Mouse (Mus musculus) midbrain, embryonic 11.5 days (tissue): ENCODE measurements around the gene Cln6. TPM values are rescaled to one million over a fixed set of nuclear protein-coding genes. Genes with fewer than 3 reads are reported as not detected.

Experiments
- ATAC-seq: fragments of 200-750 bp; cut with Nextera tagmentation; 2 replicates; pipeline ENCODE4 v1.8.0; 2017; ENCODE audit warnings: moderate TSS enrichment, moderate library complexity; ENCODE audit not compliant: low FRiP score
- DNase-seq: peaks from one replicate; pipeline ENCODE4 v3.0.0; 2015; ENCODE audit warnings: low spot score; ENCODE audit errors: missing footprints
- H3K27ac ChIP-seq: fragments of 300-500 bp; sonication (generic); 2 replicates; pipeline ENCODE4 v1.5.1; 2014; ENCODE audit warnings: low read depth, low read length
- H3K27me3 ChIP-seq: fragments of 300-500 bp; sonication (generic); 2 replicates; pipeline ENCODE4 v1.6.1; 2014; ENCODE audit warnings: mild to moderate bottlenecking, low read length, moderate library complexity, mixed read lengths; ENCODE audit not compliant: control insufficient read depth, insufficient read depth
- H3K36me3 ChIP-seq: fragments of 300-500 bp; sonication (generic); 2 replicates; pipeline ENCODE4 v1.6.1; 2014; ENCODE audit warnings: mild to moderate bottlenecking, low read length, moderate library complexity, mixed read lengths; ENCODE audit not compliant: control insufficient read depth, insufficient read depth
- H3K4me1 ChIP-seq: fragments of 300-500 bp; sonication (generic); 2 replicates; pipeline ENCODE4 v1.6.1; 2014; ENCODE audit warnings: low read length; ENCODE audit not compliant: control insufficient read depth, insufficient read depth
- H3K4me2 ChIP-seq: fragments of 300-500 bp; sonication (generic); 2 replicates; pipeline ENCODE4 v1.6.1; 2014; ENCODE audit warnings: mild to moderate bottlenecking, moderate library complexity
- H3K4me3 ChIP-seq: fragments of 300-500 bp; sonication (generic); 2 replicates; pipeline ENCODE4 v1.5.1; 2014; ENCODE audit warnings: low read depth, low read length
- H3K9ac ChIP-seq: fragments of 300-500 bp; sonication (generic); 2 replicates; pipeline ENCODE4 v1.6.1; 2014; ENCODE audit warnings: low read length
- H3K9me3 ChIP-seq: fragments of 300-500 bp; sonication (generic); 2 replicates; pipeline ENCODE4 v1.6.1; 2016; ENCODE audit warnings: low read length; ENCODE audit not compliant: control insufficient read depth
- WGBS: fragments of 180-500 bp; shearing (Covaris S2); extraction: QIAGEN DNeasy Blood & Tissue Kit; methylation state at CpG from one replicate; pipeline ENCODE4 v1.1.7; 2014; 5-methylcytosine and 5-hydroxymethylcytosine counted together
- polyA plus RNA-seq: library from polyadenylated mRNA; unstranded; fragments of >200 nt; fragmentation: Nextera tagmentation; extraction: Ambion mirVana; gene quantifications from 2 replicates; pipeline ENCODE4 v1.2.1, GENCODE M21; 2014

Gene Cln6
- polyA plus RNA-seq, 1 experiment from 2014 or later, result 8.5 TPM

DNA sequence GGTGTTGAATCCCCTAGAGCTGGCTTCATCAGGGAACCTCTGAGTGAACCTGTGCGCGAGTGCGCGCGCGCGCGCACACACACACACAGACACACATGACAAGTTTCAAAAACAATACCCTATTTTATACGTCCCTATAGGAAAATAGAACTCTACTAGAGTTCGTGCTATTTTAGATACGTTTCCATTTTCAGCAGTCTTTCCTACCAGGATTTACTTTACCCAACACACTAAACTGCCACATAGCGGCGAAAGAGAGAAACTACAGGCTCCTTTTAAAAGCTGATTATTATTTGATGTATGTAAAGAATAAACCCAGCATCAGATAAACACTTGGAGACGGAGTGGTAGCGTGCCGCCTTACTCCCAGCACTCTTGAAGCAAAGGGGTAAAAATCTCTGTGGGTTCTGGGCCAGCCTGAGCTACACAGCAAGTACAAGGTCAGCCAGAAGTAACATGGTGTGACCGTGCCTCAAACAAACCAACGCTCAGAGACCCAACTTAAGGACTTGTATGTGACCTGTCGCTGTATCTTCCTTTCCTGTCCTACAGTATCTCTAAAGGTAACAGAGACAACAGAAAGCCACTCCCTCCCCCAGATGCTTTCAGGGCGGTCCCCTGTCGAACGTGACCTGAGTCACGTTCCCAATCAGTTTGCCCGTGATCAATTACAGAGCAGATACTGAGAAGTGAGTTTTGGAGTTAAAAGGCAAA, 10.5 kb upstream of the Cln6 start:
- no peaks in the 10 kb centered on the region for H3K36me3 ChIP-seq
- H3K4me2 ChIP-seq, result peak overlapping the region; percentile 34
- 5% methylated on average over 24 of the region's 24 CpGs for WGBS
- H3K4me1 ChIP-seq, result peaks cover 12% of the 10 kb centered on the region
- no peak; the same call in none of the 2 replicates for ATAC-seq
- H3K4me3 ChIP-seq, result peak overlapping the region; percentile 6; the same call in 1 of the 2 replicates
- no peaks in the 10 kb centered on the region for H3K27me3 ChIP-seq
- H3K9ac ChIP-seq, result no peak overlapping the region
- no peaks in the 10 kb centered on the region for H3K9me3 ChIP-seq
- peak; percentile 95 for DNase-seq
- H3K27ac ChIP-seq, result no peak overlapping the region

DNA sequence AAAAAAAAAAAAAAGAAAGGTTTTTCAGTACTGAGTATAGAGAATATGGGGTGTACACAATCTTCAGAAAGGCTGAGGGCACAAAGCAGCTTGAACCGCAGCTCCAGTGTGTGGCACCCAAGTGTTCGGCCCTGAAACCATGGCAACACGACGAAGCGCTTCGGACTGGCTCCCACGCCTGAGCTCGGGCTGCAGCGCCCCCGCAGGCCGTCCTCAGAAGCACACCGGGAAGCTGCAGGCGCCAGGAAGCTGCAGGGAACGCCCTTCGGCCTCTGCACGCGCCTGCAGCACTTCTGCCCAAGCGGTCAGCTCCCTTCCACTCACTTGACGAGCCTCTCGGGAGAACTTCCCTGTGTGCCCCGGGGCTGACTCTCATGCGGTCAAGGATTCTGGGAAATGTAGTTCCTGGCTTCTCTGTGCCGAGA, 9.9 kb upstream of the Cln6 start:
- H3K27me3 ChIP-seq, result no peaks in the 10 kb centered on the region
- H3K4me3 ChIP-seq, result 0 out of 2 replicates have a peak overlapping the region, but pooled peaks have one; percentile 6

DNA sequence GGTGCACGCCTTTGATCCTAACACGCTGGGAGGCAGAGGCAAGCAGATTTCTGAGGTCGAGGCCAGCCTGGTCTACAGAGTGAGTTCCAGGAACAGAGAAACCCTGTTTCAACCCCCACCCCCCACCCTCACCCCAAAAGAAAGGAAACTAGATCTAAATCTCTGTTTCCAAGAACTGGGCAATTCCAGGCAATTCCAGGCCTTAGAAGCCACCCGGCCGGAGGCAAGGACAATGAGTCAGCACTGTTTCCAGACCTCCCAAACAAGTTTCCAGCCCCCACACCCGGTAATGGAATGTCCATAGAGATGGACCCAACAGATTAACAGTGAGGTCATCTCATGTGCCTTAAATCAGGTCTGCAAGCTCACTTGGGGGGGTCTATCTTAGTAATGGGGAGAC, 8.7 kb upstream of the Cln6 start:
- Histone ChIP-seq H3K27ac (no peak overlapping the region), H3K4me3 (no peak overlapping the region), H3K9me3 (no peaks in the 10 kb centered on the region), H3K27me3 (no peaks in the 10 kb centered on the region), H3K36me3 (no peaks in the 10 kb centered on the region), H3K4me1 (peaks cover 12% of the 10 kb centered on the region), H3K9ac (no peak overlapping the region), H3K4me2 (no peak overlapping the region)
- DNase-seq, result no peak
- WGBS, result 83% methylated on average over 6 of the region's 6 CpGs
- no peak for ATAC-seq

More for the DNA sequence above, 9.9 kb upstream of the Cln6 start:
- ATAC-seq, result peak; percentile 95
- H3K4me2 ChIP-seq, result peak overlapping the region; percentile 34
- peaks cover 12% of the 10 kb centered on the region for H3K4me1 ChIP-seq
- under 1% methylated on average over 23 of the region's 23 CpGs for WGBS
- no peak overlapping the region for H3K27ac ChIP-seq
- no peak overlapping the region for H3K9ac ChIP-seq
- no peaks in the 10 kb centered on the region for H3K9me3 ChIP-seq
- DNase-seq, result peak; percentile 100
- H3K36me3 ChIP-seq, result no peaks in the 10 kb centered on the region

DNA sequence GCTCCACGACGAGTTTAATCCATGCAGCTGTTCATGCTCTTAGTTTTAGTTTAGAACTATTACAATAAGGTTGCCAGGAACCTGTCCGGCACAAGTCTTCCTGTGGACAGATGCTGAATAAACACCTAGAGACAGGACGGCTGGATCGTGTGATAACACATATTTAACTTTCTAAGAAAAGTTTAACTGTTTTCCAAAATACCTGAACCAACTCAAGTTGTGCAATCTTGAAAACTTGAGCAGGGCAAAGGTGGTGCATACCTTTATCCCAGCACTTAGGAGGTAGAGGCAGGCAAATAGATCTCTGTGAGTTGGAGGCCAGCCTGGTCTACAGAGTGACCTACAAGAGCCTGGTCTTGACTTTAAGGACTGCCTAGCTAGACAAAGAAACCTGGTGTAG, 3.7 kb upstream of the Cln6 start:
- Histone ChIP-seq H3K9ac (no peak overlapping the region), H3K4me2 (no peak overlapping the region), H3K36me3 (no peaks in the 10 kb centered on the region), H3K27ac (no peak overlapping the region), H3K27me3 (no peaks in the 10 kb centered on the region), H3K4me1 (peaks cover 6% of the 10 kb centered on the region), H3K9me3 (no peaks in the 10 kb centered on the region), H3K4me3 (no peak overlapping the region)
- 90% methylated on average over 5 of the region's 5 CpGs for WGBS
- no peak for ATAC-seq
- no peak for DNase-seq

DNA sequence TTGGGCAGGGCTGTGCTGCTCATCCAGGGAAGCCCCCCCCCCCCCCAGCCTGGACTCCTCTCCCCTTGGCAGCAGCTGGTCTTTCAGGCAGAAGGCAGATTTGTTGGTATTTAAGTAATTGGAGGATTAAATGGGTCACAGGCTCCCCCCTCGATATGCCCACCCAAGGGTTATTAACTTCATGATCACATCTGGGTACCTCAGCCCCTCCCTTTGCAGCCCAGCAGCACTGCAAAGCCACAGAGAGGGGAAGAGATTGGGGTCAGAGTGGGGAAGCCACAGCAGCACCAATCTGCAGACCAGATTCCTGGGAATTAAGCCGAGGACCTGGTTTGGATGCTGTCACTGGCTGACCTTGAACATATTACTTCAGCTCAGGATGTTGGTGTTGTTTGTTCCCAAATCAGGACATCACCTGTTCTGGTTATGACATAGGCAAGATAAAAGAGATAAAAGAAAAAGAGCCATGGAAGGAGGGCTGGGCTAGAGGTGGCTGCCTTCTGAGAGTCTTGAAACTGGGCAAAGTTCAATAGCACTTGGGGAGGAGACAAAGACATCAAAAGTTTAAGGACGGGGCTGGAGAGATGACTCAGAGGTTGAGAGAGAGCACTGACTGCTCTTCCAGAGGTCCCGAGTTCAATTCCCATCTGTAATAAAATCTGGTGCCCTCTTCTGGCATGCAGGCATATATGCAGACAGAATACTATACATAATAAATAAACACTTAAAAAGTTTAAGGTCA, 2.7 kb upstream of the Cln6 start:
- H3K4me1 ChIP-seq, result peaks cover 6% of the 10 kb centered on the region
- no peaks in the 10 kb centered on the region for H3K27me3 ChIP-seq
- no peak overlapping the region for H3K9ac ChIP-seq
- DNase-seq (no peak), ATAC-seq (no peak)
- H3K27ac ChIP-seq, result no peak overlapping the region
- no peaks in the 10 kb centered on the region for H3K9me3 ChIP-seq
- no peak overlapping the region for H3K4me2 ChIP-seq
- H3K4me3 ChIP-seq, result no peak overlapping the region
- 52% methylated on average over 4 of the region's 4 CpGs for WGBS
- no peaks in the 10 kb centered on the region for H3K36me3 ChIP-seq

DNA sequence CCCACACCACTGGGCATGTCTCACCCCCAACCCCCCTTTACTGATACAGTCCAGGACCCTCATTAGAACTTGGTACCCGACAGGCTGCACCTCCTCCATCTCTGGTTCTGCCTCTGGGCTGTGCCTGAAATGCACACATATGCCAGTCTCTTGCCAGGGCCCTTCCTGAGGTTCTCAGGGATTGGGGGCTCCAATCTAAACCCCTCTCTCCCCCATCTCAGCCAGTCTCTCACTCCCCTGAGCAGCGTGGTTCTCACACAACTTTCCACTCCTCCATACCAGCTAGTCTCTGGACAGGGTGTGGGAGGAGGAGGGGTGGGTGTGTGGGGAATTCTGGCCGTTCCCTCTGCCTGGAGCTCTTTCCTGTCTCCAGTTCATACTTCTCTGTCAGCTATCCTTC, 974 bp upstream of the Cln6 start:
- H3K9me3 ChIP-seq, result no peaks in the 10 kb centered on the region
- no peak for DNase-seq
- 72% methylated on average over 3 of the region's 3 CpGs for WGBS
- H3K4me1 ChIP-seq, result peaks cover 6% of the 10 kb centered on the region
- H3K27me3 ChIP-seq, result no peaks in the 10 kb centered on the region
- no peak overlapping the region for H3K9ac ChIP-seq
- no peak overlapping the region for H3K27ac ChIP-seq
- no peak overlapping the region for H3K4me3 ChIP-seq
- no peak overlapping the region for H3K4me2 ChIP-seq
- H3K36me3 ChIP-seq, result no peaks in the 10 kb centered on the region
- ATAC-seq, result no peak

DNA sequence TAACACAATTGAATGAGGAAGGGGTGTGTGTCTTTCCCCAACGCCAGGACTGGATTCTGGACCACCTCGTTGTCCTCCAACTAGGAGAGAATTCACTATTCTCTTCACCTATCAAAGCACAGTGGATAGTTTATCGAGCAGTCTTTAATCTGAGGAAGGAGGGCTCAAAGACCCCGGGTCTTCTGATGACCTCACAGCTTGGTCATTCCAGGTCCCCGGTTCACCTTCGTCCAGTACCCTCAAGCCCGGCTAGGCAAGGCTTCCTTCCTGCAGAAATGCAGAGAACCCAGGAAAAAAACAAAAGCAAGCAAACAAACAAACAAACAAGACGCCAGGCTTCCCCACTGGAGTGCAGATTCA, 459 bp upstream of the Cln6 start:
- Histone ChIP-seq H3K9me3 (no peaks in the 10 kb centered on the region), H3K27ac (no peak overlapping the region), H3K9ac (peak overlapping the region; percentile 90; the same call in 1 of the 2 replicates), H3K4me3 (peak overlapping the region; percentile 63), H3K36me3 (no peaks in the 10 kb centered on the region), H3K4me2 (peak overlapping the region; percentile 77), H3K4me1 (peaks cover 6% of the 10 kb centered on the region), H3K27me3 (no peaks in the 10 kb centered on the region)
- 18% methylated on average over 8 of the region's 8 CpGs for WGBS
- no peak for DNase-seq
- ATAC-seq, result peak; percentile 46

DNA sequence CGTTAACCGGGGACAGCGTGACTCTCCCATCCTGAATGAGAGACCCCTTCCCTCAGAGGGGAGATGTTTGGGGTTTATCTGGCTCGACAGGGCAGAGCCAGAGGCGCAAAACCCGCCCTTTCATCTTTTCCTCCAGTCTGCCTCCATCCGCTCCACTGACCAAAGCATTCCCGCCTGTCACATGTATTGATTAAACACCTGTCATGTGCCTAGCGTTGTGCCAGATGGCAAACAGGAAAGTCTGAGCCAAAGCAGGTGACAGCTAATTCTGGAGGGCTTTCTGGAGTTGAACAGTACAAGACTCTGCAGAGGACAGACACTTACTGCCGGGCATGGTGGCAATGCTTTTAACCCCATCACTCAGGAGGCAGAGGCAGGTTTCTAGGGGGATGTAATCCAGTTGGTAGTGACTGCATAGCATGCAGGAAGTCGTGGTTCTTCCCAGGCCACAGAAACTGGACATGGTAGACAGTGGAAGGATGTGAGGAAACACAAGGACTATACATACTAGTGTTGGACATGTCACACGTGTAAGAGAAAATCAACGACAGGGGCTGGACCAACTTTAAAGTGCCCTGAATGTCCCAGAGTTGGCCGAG, 686 bp downstream of the Cln6 start:
- peaks cover 6% of the 10 kb centered on the region for H3K4me1 ChIP-seq
- peak overlapping the region; percentile 75 for H3K27ac ChIP-seq
- no peaks in the 10 kb centered on the region for H3K36me3 ChIP-seq
- 18% methylated on average over 14 of the region's 14 CpGs for WGBS
- DNase-seq (peak; percentile 94), ATAC-seq (no peak)
- peak overlapping the region; percentile 77 for H3K4me2 ChIP-seq
- H3K9me3 ChIP-seq, result no peaks in the 10 kb centered on the region
- H3K27me3 ChIP-seq, result no peaks in the 10 kb centered on the region
- H3K9ac ChIP-seq, result peak overlapping the region; percentile 90
- H3K4me3 ChIP-seq, result peak overlapping the region; percentile 63
